Mouse (Mus musculus) CH12.LX (cell line): ENCODE measurements around the gene Tmed11. TPM values are rescaled to one million over a fixed set of nuclear protein-coding genes. Genes with fewer than 3 reads are reported as not detected.

Experiments
- DNase-seq: peaks from one replicate; pipeline ENCODE4 v3.0.0-alpha.2; 2013; ENCODE audit errors: extremely low read depth
- H3K27ac ChIP-seq: 2 replicates; pipeline ENCODE4 v1.5.1; 2012; ENCODE audit warnings: low read depth, mild to moderate bottlenecking, control low read depth, moderate library complexity; ENCODE audit not compliant: insufficient read depth
- H3K27me3 ChIP-seq: replicated peaks from 2 replicates; pipeline ENCODE3; 2012; ENCODE audit warnings: inconsistent platforms
- H3K36me3 ChIP-seq, 2 experiments: replicated peaks in 1 of 2; 2 replicates each; pipeline versions ENCODE3 to v1.6.1; 2012; ENCODE audit warnings: inconsistent platforms in 1 of 2, low read length in 1 of 2, mild to moderate bottlenecking in 1 of 2, mixed read lengths in 1 of 2, moderate library complexity in 1 of 2; ENCODE audit not compliant: control insufficient read depth in 1 of 2, insufficient read depth in 1 of 2
- H3K4me1 ChIP-seq, 2 experiments: 2 replicates each; pipeline ENCODE4 v1.6.1; 2012; ENCODE audit warnings: inconsistent platforms in 1 of 2, moderate library complexity in 1 of 2; ENCODE audit not compliant: insufficient read depth in 2 of 2, control insufficient read depth in 1 of 2
- H3K4me2 ChIP-seq: 2 replicates; pipeline ENCODE4 v1.6.1; 2012; ENCODE audit warnings: low read depth, mild to moderate bottlenecking, control low read depth; ENCODE audit not compliant: poor library complexity, insufficient read depth, severe bottlenecking
- H3K4me3 ChIP-seq, 3 experiments: fragments of 150-350 bp in 1 of 3; sonication (generic) in 1 of 3; replicated peaks in 1 of 3; 2 replicates each; pipeline versions ENCODE3 to v1.5.1; 2011 to 2012; ENCODE audit warnings: low read depth in 2 of 3, low read length in 2 of 3, mild to moderate bottlenecking in 2 of 3, moderate library complexity in 2 of 3, control low read depth in 1 of 3, improper control_type of control experiment in 1 of 3, inconsistent platforms in 1 of 3, mixed read lengths in 1 of 3; ENCODE audit not compliant: poor library complexity in 1 of 3
- H3K79me2 ChIP-seq: replicated peaks from 2 replicates; pipeline ENCODE4 v1.6.1; 2012; ENCODE audit warnings: mild to moderate bottlenecking, moderate library complexity; ENCODE audit not compliant: control insufficient read depth, poor library complexity, insufficient read depth, severe bottlenecking; ENCODE audit errors: extremely low read depth
- H3K9ac ChIP-seq: 2 replicates; pipeline ENCODE4 v1.6.1; 2012; ENCODE audit warnings: low read depth, mild to moderate bottlenecking, control low read depth, moderate library complexity; ENCODE audit not compliant: insufficient read depth
- H3K9me3 ChIP-seq: replicated peaks from 2 replicates; pipeline ENCODE3; 2012; ENCODE audit warnings: low read length, inconsistent platforms, mixed read lengths
- BHLHE40 ChIP-seq: IDR thresholded peaks from 2 replicates; pipeline ENCODE4 v1.6.1; 2011; ENCODE audit warnings: mild to moderate bottlenecking, low read depth, low read length, improper control_type of control experiment
- CHD1 ChIP-seq: IDR thresholded peaks from 2 replicates; pipeline ENCODE4 v1.6.1; 2012; ENCODE audit warnings: low read depth, low read length, improper control_type of control experiment, inconsistent platforms
- CHD2 ChIP-seq: IDR thresholded peaks from 2 replicates; pipeline ENCODE4 v1.6.1; 2011; ENCODE audit warnings: low read length, improper control_type of control experiment
- E2F4 ChIP-seq: IDR thresholded peaks from 2 replicates; pipeline ENCODE4 v1.6.1; 2011; ENCODE audit warnings: low read depth, low read length, improper control_type of control experiment; ENCODE audit not compliant: insufficient replicate concordance
- IRF4 ChIP-seq: IDR thresholded peaks from 2 replicates; pipeline ENCODE4 v1.6.1; 2014; ENCODE audit warnings: low read depth, mild to moderate bottlenecking, inconsistent platforms, low read length, improper control_type of control experiment
- JUN ChIP-seq: IDR thresholded peaks from 2 replicates; pipeline ENCODE4 v1.6.1; 2011; ENCODE audit warnings: low read depth, mild to moderate bottlenecking, low read length, improper control_type of control experiment, moderate library complexity; ENCODE audit not compliant: insufficient read depth
- MEF2A ChIP-seq: IDR thresholded peaks from 2 replicates; pipeline ENCODE4 v1.6.1; 2014; ENCODE audit warnings: low read depth, mild to moderate bottlenecking, inconsistent platforms, low read length, improper control_type of control experiment, borderline replicate concordance
- NELFE ChIP-seq: IDR thresholded peaks from 2 replicates; pipeline ENCODE4 v1.6.1; 2011; ENCODE audit warnings: low read depth, low read length, improper control_type of control experiment
- NRF1 ChIP-seq: IDR thresholded peaks from 2 replicates; pipeline ENCODE4 v1.6.1; 2014; ENCODE audit warnings: low read depth, mild to moderate bottlenecking, inconsistent platforms, low read length, improper control_type of control experiment, moderate library complexity
- POLR2A ChIP-seq: IDR thresholded peaks from 2 replicates; pipeline ENCODE4 v1.6.1; 2011; ENCODE audit warnings: low read depth, mild to moderate bottlenecking, improper control_type of control experiment, low read length
- POLR2AphosphoS2 ChIP-seq: IDR thresholded peaks from 2 replicates; pipeline ENCODE4 v1.6.1; 2011; ENCODE audit warnings: low read depth, low read length, improper control_type of control experiment
- RAD21 ChIP-seq: IDR thresholded peaks from 2 replicates; pipeline ENCODE4 v1.6.1; 2011; ENCODE audit warnings: low read depth, mild to moderate bottlenecking, low read length, improper control_type of control experiment, moderate library complexity
- RCOR1 ChIP-seq: conservative IDR thresholded peaks from 2 replicates; pipeline ENCODE4 v1.6.1; 2012; ENCODE audit warnings: low read depth, mild to moderate bottlenecking, inconsistent platforms, low read length, improper control_type of control experiment
- SMC3 ChIP-seq: IDR thresholded peaks from 2 replicates; pipeline ENCODE4 v1.6.1; 2011; ENCODE audit warnings: low read depth, low read length, improper control_type of control experiment
- TCF12 ChIP-seq: IDR thresholded peaks from 2 replicates; pipeline ENCODE4 v1.6.1; 2014; ENCODE audit warnings: low read depth, mild to moderate bottlenecking, inconsistent platforms, low read length, improper control_type of control experiment
- UBTF ChIP-seq: IDR thresholded peaks from 2 replicates; pipeline ENCODE4 v1.6.1; 2012; ENCODE audit warnings: low read depth, mild to moderate bottlenecking, inconsistent platforms, low read length, improper control_type of control experiment, moderate library complexity
- ZC3H11A ChIP-seq: IDR thresholded peaks from 2 replicates; pipeline ENCODE4 v1.6.1; 2012; ENCODE audit warnings: low read depth, mild to moderate bottlenecking, inconsistent platforms, low read length, improper control_type of control experiment
- ZMIZ1 ChIP-seq: IDR thresholded peaks from 2 replicates; pipeline ENCODE4 v1.6.1; 2012; ENCODE audit warnings: low read depth, mild to moderate bottlenecking, inconsistent platforms, low read length, improper control_type of control experiment
- ZNF384 ChIP-seq: IDR thresholded peaks from 2 replicates; pipeline ENCODE4 v1.6.1; 2012; ENCODE audit warnings: low read depth, low read length, improper control_type of control experiment, inconsistent platforms
- dilution Hi-C: fragments of 300-500 bp; cut with MboI; formaldehyde crosslinking; loops from 2 replicates; pipeline ENCODE4 v1.14.3; 2020; ENCODE audit warnings: low sequenced_read_pairs; ENCODE audit not compliant: extremely low pct_unique_long_range_greater_than_20kb, extremely low pct_ligation_motif_present
- in situ Hi-C: fragments of 300-500 bp; cut with MboI; formaldehyde crosslinking; loops from 3 replicates; pipeline ENCODE4 v1.14.3; 2019; ENCODE audit warnings: low sequenced_read_pairs, low pct_ligation_motif_present, low pct_unique_long_range_greater_than_20kb, mixed read lengths
- polyA plus RNA-seq: library from polyadenylated mRNA; unstranded; fragments of >175 nt; gene quantifications from 2 replicates; pipeline ENCODE4 v1.2.1, GENCODE M21; 2012; ENCODE audit warnings: low read depth; ENCODE audit not compliant: insufficient read length
- total RNA-seq, 2 experiments: library from RNA; depleted of rRNA; stranded (reverse); fragments of 300-350 nt in 1 of 2; fragments of >200 nt in 1 of 2; gene quantifications; 2 replicates each; pipeline ENCODE4 v1.2.3; 2012 to 2014

Gene Tmed11
- total and polyA plus RNA-seq, 3 experiments = not detected

DNA sequence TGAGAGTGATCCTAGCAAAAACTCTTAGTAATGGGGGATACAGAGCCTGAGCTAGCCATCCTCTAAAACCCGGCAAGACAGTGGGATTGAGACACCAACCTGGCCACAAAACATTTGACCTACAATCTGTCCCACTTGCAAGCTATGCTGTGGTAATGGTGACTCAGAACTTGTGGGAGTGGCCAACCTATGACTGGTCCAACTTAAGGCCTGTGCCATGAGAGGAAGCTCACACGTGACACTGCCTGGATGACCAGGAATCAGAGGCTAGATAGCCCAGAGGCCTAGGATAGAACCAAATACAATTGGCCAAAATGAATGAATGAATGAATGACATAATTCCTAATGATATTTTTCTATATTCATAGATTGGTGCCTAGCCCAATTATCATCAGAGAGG lies 53.3 kb downstream of the Tmed11 start:
- Histone ChIP-seq H3K9me3 (no peaks in the 10 kb centered on the region), H3K9ac (no peak overlapping the region), H3K4me1 (no peaks in the 10 kb centered on the region), H3K36me3 (no peaks in the 10 kb centered on the region), H3K4me2 (no peak overlapping the region), H3K27ac (no peak overlapping the region), H3K4me3 (no peak overlapping the region), H3K27me3 (peaks cover 1% of the 10 kb centered on the region), H3K79me2 (no peaks in the 10 kb centered on the region)
- TF ChIP-seq ZNF384 (no peak), ZMIZ1 (no peak), RCOR1 (no peak), TCF12 (no peak)
- no peak for DNase-seq
- dilution Hi-C loops (no loop called here), in situ Hi-C loops (no loop called here)

DNA sequence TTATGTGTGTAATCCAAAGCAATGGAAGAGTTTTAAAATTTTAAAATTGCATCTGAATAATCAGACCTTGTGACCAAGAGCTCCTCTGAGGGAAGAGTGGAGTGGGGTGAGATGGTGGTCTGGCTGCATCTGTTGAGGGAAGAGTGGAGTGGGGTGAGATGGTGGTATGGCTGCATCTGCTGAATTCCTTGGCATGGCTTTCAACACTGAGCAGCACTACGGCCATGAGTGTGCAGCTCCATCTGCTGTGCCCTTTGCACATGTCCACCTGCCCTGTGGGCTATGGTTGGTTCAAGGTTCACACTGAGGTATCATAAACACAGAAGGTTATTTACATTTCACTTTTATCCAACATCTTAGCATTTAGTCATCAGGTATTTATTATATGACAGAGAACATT lies 67.7 kb downstream of the Tmed11 start:
- Histone ChIP-seq H3K79me2 (no peaks in the 10 kb centered on the region), H3K27ac (no peak overlapping the region), H3K9ac (no peak overlapping the region), H3K4me3 (no peak overlapping the region), H3K9me3 (no peaks in the 10 kb centered on the region), H3K4me2 (no peak overlapping the region), H3K36me3 (no peaks in the 10 kb centered on the region), H3K27me3 (peaks cover 4% of the 10 kb centered on the region), H3K4me1 (peaks cover 0 to 14% of the 10 kb centered on the region in 2 experiments; a peak in 2 of 4 replicates)
- dilution Hi-C loops (no loop called here), in situ Hi-C loops (no loop called here)
- DNase-seq = no peak
- TF ChIP-seq BHLHE40 = no peak
- no peak for TF ChIP-seq IRF4
- TF ChIP-seq JUN = no peak
- TF ChIP-seq NRF1 = no peak
- no peak for TF ChIP-seq UBTF
- no peak for TF ChIP-seq MEF2A
- no peak for TF ChIP-seq CHD1
- TF ChIP-seq SMC3 = no peak
- TF ChIP-seq E2F4 = no peak
- no peak for TF ChIP-seq TCF12
- no peak for TF ChIP-seq NELFE
- TF ChIP-seq ZC3H11A = no peak
- TF ChIP-seq RAD21 = no peak
- TF ChIP-seq POLR2A = no peak
- TF ChIP-seq CHD2 = no peak
- TF ChIP-seq POLR2AphosphoS2 = no peak

Other genes with a start within 250 kb of the Tmed11 start
- not detected in 2 replicates for gene Cplx1, start 245.3 kb downstream of the Tmed11 start, total RNA-seq (2012; rRNA removed)
- gene Cplx1, start 245.3 kb downstream of the Tmed11 start, total RNA-seq (2014; rRNA removed) = not detected in 2 replicates
- gene Cplx1, start 245.3 kb downstream of the Tmed11 start, polyA plus RNA-seq = not detected in 2 replicates
- 61.6 and 67.3 TPM in 2 replicates for gene Gak, start 165.6 kb downstream of the Tmed11 start, total RNA-seq (2012; rRNA removed)
- 49.9 and 50.7 TPM in 2 replicates for gene Gak, start 165.6 kb downstream of the Tmed11 start, total RNA-seq (2014; rRNA removed)
- gene Gak, start 165.6 kb downstream of the Tmed11 start, polyA plus RNA-seq = 59.0 and 65.2 TPM in 2 replicates
- gene Tmem175, start 165.6 kb downstream of the Tmed11 start, total RNA-seq (2012; rRNA removed) = 15.5 and 20.3 TPM in 2 replicates
- gene Tmem175, start 165.6 kb downstream of the Tmed11 start, total RNA-seq (2014; rRNA removed) = 18.3 and 25.4 TPM in 2 replicates
- 20.0 and 21.4 TPM in 2 replicates for gene Tmem175, start 165.6 kb downstream of the Tmed11 start, polyA plus RNA-seq
- gene Idua, start 135.0 kb downstream of the Tmed11 start, total RNA-seq (2012; rRNA removed) = 4.0 and 5.8 TPM in 2 replicates
- 2.1 and 2.3 TPM in 2 replicates for gene Idua, start 135.0 kb downstream of the Tmed11 start, total RNA-seq (2014; rRNA removed)
- gene Idua, start 135.0 kb downstream of the Tmed11 start, polyA plus RNA-seq = 10.6 and 10.8 TPM in 2 replicates
- 8.5 and 9.1 TPM in 2 replicates for gene Dgkq, start 125.7 kb downstream of the Tmed11 start, total RNA-seq (2012; rRNA removed)
- gene Dgkq, start 125.7 kb downstream of the Tmed11 start, total RNA-seq (2014; rRNA removed) = 3.7 and 5.5 TPM in 2 replicates
- 4.4 and 5.0 TPM in 2 replicates for gene Dgkq, start 125.7 kb downstream of the Tmed11 start, polyA plus RNA-seq
- 0.08 TPM in 2 replicates for gene Slc26a1, start 119.8 kb downstream of the Tmed11 start, total RNA-seq (2012; rRNA removed)
- gene Slc26a1, start 119.8 kb downstream of the Tmed11 start, total RNA-seq (2014; rRNA removed) = not detected in 2 replicates
- gene Slc26a1, start 119.8 kb downstream of the Tmed11 start, polyA plus RNA-seq = 0.07 and 0.11 TPM in 2 replicates
- gene Fgfrl1, start 103.0 kb downstream of the Tmed11 start, total RNA-seq (2012; rRNA removed) = 0.55 and 0.64 TPM in 2 replicates
- gene Fgfrl1, start 103.0 kb downstream of the Tmed11 start, total RNA-seq (2014; rRNA removed) = 0.17 TPM in 1 of 2 replicates, not detected in the other
- 0.26 and 0.64 TPM in 2 replicates for gene Fgfrl1, start 103.0 kb downstream of the Tmed11 start, polyA plus RNA-seq
- gene Rnf212, start 20.4 kb downstream of the Tmed11 start, total RNA-seq (2012; rRNA removed) = not detected in 2 replicates
- not detected in 2 replicates for gene Rnf212, start 20.4 kb downstream of the Tmed11 start, total RNA-seq (2014; rRNA removed)
- gene Rnf212, start 20.4 kb downstream of the Tmed11 start, polyA plus RNA-seq = not detected in 2 replicates
- not detected in 2 replicates for gene Vmn2r8, start 13.5 kb upstream of the Tmed11 start, total RNA-seq (2012; rRNA removed)
- gene Vmn2r8, start 13.5 kb upstream of the Tmed11 start, total RNA-seq (2014; rRNA removed) = not detected in 2 replicates
- not detected in 2 replicates for gene Vmn2r8, start 13.5 kb upstream of the Tmed11 start, polyA plus RNA-seq
- gene Vmn2r9, start 57.2 kb upstream of the Tmed11 start, total RNA-seq (2012; rRNA removed) = not detected in 2 replicates
- gene Vmn2r9, start 57.2 kb upstream of the Tmed11 start, total RNA-seq (2014; rRNA removed) = not detected in 2 replicates
- not detected in 2 replicates for gene Vmn2r9, start 57.2 kb upstream of the Tmed11 start, polyA plus RNA-seq
- not detected in 2 replicates for gene Vmn2r10, start 211.2 kb upstream of the Tmed11 start, total RNA-seq (2012; rRNA removed)
- not detected in 2 replicates for gene Vmn2r10, start 211.2 kb upstream of the Tmed11 start, total RNA-seq (2014; rRNA removed)
- 0.06 TPM in 1 of 2 replicates, not detected in the other for gene Vmn2r10, start 211.2 kb upstream of the Tmed11 start, polyA plus RNA-seq